Mouse (Mus musculus) megakaryocyte, embryonic 14.5 days (primary cell): ENCODE data around the gene Egfl7.

ENCODE experiments used
- FLI1 ChIP-seq: IDR thresholded peaks from 2 replicates; pipeline ENCODE4 v1.6.1; 2012; ENCODE audit warnings: low read length, inconsistent platforms, mixed read lengths
- GATA1 ChIP-seq: IDR thresholded peaks from 3 replicates; pipeline ENCODE4 v1.6.1; 2012; ENCODE audit warnings: mixed read lengths, low read length, inconsistent platforms, borderline replicate concordance

GRCm38 (mm10) chr2:26637316-26637932, 57.6 kb downstream of the Egfl7 start:
- TF ChIP-seq GATA1 (no peak), FLI1 (no peak)
